Mouse (Mus musculus) thymus, postnatal 0 days (tissue): Measurements from ENCODE around the gene Ctbp1. TPM values are rescaled to one million over a fixed set of nuclear protein-coding genes. Genes with fewer than 3 reads are reported as not detected.

Source experiments
- DNase-seq: peaks from one replicate; pipeline ENCODE4 v3.0.0-alpha.2; 2015; ENCODE audit warnings: low spot score
- polyA plus RNA-seq: library from polyadenylated mRNA; unstranded; fragments of >200 nt; fragmentation: Nextera tagmentation; extraction: Ambion mirVana; gene quantifications from 2 replicates; pipeline ENCODE4 v1.2.1, GENCODE M21; 2015

Ctbp1 gene
- polyA plus RNA-seq, 1 experiment from 2014 or later, result 297 TPM

- no peak for DNase-seq
Observed at GRCm38 (mm10) chr5:33210515-33210914, 64.3 kb downstream of the Ctbp1 start.

- DNase-seq, result no peak
Observed at GRCm38 (mm10) chr5:33208533-33209245, 66.1 kb downstream of the Ctbp1 start.

DNA sequence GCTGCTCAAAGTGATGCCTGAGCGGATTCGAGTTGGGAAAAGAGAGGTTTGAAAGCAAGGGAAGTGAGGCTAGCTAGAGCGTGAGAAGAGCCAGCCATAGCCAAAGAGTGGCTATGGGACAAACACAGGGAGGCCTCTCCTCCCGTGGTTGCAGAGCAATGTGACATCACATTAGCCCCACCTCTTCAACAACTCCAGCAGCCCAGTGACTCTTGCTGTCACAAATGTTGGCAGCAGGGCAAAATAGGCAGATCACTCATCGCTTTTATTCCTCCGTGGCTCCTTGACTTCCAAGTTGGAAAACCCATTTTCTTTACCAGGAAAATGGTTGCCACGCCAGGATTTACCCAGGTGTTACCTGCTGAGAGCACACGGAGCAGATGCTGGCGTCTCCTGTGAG is 67.7 kb downstream of the Ctbp1 start:
- DNase-seq, result no peak

GRCm38 (mm10) chr5:33206328-33206727 is 68.5 kb downstream of the Ctbp1 start:
- DNase-seq, result no peak

GRCm38 (mm10) chr5:33204284-33204683 is 70.5 kb downstream of the Ctbp1 start:
- no peak for DNase-seq

GRCm38 (mm10) chr5:33203691-33204242 is 71.0 kb downstream of the Ctbp1 start:
- DNase-seq, result peak; percentile 84

DNA sequence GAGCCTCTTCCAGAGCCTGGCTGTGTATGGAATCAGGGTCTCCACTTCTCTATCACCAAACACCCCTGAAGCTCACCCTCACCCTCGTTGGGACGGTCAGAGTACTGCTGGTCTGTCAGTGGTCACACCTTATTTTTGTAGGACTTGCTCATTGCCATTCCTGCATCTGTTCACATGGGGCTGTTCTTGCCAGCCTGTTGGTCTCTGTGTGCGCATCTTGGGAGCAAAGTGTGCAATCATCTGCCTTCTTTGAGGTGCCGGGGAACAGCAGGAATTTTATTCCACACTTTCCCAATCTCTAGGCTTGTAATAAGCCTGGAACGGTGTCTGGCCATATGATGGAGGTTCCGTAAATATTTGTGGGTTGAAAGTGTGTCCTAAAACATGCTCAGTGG is 71.6 kb downstream of the Ctbp1 start:
- DNase-seq, result no peak

DNA sequence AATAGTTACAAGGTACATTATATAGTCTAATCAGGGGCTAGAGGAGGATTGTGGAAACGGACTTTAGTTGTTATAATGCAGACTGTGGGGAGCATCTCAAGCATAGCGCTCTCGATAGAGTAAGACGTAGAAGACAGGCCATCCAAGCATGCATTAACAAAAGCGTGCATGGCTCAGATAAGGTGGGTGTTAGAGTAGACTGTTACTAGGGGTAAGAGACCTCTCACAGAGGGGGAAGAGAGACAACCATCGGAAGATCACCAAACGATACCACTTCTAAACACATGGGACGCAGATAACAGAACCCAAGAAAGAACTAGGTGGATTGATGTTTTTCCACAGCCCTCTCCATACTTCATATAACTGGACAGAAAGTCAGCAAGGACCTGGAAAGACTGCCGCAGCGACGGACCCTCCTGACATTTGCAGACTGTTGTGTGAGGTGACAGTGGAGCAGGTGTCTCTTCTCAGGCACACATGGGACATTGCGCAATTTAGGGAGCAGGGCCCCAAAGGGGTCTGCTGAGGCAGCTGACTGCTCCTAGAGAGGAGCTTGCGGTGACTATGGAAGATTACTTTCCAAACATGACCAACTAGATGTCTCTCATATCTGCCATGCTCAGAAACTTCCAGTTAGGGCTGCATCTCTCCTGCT is 72.2 kb downstream of the Ctbp1 start:
- no peak for DNase-seq

GRCm38 (mm10) chr5:33201697-33202096 is 73.1 kb downstream of the Ctbp1 start:
- no peak for DNase-seq

- DNase-seq, result no peak
Observed at GRCm38 (mm10) chr5:33200071-33200470, 74.7 kb downstream of the Ctbp1 start.

Other genes starting within 250 kb of the Ctbp1 start
- gene Slc5a1, start 170.8 kb downstream of the Ctbp1 start, polyA plus RNA-seq, result 0.12 and 0.38 TPM in 2 replicates
- gene Spon2, start 56.5 kb downstream of the Ctbp1 start, polyA plus RNA-seq, result 14.8 and 16.8 TPM in 2 replicates
- 83.0 and 86.8 TPM in 2 replicates for gene Maea, start 60.5 kb upstream of the Ctbp1 start, polyA plus RNA-seq
- gene Uvssa, start 103.6 kb upstream of the Ctbp1 start, polyA plus RNA-seq, result 7.2 and 10.4 TPM in 2 replicates
- gene Nkx1-1, start 159.0 kb upstream of the Ctbp1 start, polyA plus RNA-seq, result not detected in 2 replicates